Comparison of ENCODE assay signal across 24 mouse cellular contexts in genomic region chr1:143258470-143259215, GRCm38 (mm10).
"Had no signal": no experiment of that assay in that cellular context is flagged by ENCODE, and none has a peak within 500 bp of the region (broad histone marks: within the 10 kb centered on the region; RNA-seq: fewer than 3 reads in every experiment).

No protein-coding gene starts in this region.

- H3K4me3 ChIP-seq: kidney, embryonic 15.5 days; left cerebral cortex, adult 2 months; limb, embryonic 12.5 days; limb, embryonic 15.5 days; megakaryocyte, embryonic 14.5 days; midbrain, embryonic 10.5 days had no signal

- DNase-seq: kidney, adult 8-10 months; kidney, postnatal 10 days; kidney, postnatal 36 days; layer of hippocampus, postnatal 36 days; left cerebral cortex, postnatal 4 days; liver, postnatal 0 days; lung, embryonic 14.5 days; right cerebral cortex, adult 18-20 months; right cerebral cortex, postnatal 14 days; right cerebral cortex, postnatal 4 days; thymus, adult 2 months; thymus, postnatal 14 days; thymus, postnatal 4 days had no signal

- H3K9ac ChIP-seq: kidney, embryonic 15.5 days; limb, embryonic 12.5 days; limb, embryonic 15.5 days; liver, embryonic 14.5 days; liver, postnatal 0 days; lung, embryonic 14.5 days had no signal

- H3K27ac ChIP-seq: kidney, embryonic 15.5 days; left cerebral cortex, adult 2 months; limb, embryonic 12.5 days; limb, embryonic 15.5 days; liver, embryonic 14.5 days; macrophage; midbrain, embryonic 10.5 days; stomach, postnatal 0 days had no signal

- H3K27me3 ChIP-seq: kidney, embryonic 15.5 days; limb, embryonic 12.5 days; limb, embryonic 15.5 days; megakaryocyte, embryonic 14.5 days had no signal

- H3K9me3 ChIP-seq: kidney, embryonic 15.5 days; limb, embryonic 12.5 days; limb, embryonic 15.5 days; midbrain, embryonic 10.5 days had no signal

- H3K36me3 ChIP-seq: kidney, embryonic 15.5 days; limb, embryonic 12.5 days; limb, embryonic 15.5 days; midbrain, embryonic 10.5 days had no signal

- H3K4me1 ChIP-seq: kidney, embryonic 15.5 days; limb, embryonic 12.5 days; limb, embryonic 15.5 days; megakaryocyte, embryonic 14.5 days; midbrain, embryonic 10.5 days had no signal

- ATAC-seq: liver, postnatal 0 days; lung, postnatal 0 days had no signal

- H3K4me2 ChIP-seq: kidney, embryonic 15.5 days; limb, embryonic 12.5 days; limb, embryonic 15.5 days; liver, embryonic 11.5 days; lung, embryonic 14.5 days had no signal
